Mouse (Mus musculus) cerebellum, adult 8-10 months (tissue): ENCODE data around the gene Haus7.
A peak's percentile ranks its signal among the peaks of the same experiment; 100 is the strongest.
"Not testable (repeated sequence)": the region's sequence is repeated elsewhere in the genome, so short reads cannot be mapped to it uniquely, and the experiment has no call there.

Experiments used
- DNase-seq: peaks from one replicate; pipeline ENCODE4 v3.0.0; 2022

The Haus7 gene

GRCm38 (mm10) chrX:73465483-73466186, 6.8 kb upstream of the Haus7 start:
- DNase-seq: no peak

DNA sequence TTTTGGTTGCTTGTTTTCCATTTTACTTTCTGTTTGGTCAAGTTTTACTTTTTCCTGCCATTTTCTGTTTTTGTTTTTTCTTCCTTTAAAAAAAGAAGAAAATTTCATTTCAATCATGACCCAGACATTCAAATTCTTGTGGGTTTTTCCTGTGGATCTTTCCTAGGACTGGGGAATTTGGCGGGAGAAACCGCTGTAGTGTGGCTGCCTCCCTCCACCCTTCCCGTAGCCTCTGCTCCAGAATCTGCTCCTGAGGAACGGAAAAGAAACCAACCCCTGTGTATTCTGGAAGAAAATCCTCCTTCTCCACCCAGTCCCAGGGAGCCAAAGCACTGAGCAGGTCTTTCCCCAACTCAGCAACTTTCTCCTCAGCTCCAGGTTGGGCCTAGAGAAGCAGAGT, 1.9 kb upstream of the Haus7 start:
- no peak for DNase-seq

DNA sequence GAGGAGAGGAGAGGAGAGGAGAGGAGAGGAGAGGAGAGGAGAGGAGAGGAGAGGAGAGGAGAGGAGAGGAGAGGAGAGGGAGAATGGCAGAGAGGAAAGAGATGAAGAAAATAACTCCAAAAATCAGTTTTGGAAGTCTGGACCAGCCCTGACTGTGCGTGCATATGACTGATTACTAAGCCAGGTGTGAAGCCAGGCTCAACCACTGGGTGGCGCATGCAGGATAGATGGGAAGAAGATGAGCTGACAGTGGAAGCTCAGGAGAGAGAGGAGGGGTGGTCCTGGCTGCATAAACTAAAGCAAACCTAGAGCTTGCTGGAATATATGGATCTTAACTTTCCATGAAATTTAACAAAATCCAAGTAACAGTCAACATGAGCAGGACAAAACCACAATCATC, 6.9 kb downstream of the Haus7 start:
- peak; percentile 70 for DNase-seq

DNA sequence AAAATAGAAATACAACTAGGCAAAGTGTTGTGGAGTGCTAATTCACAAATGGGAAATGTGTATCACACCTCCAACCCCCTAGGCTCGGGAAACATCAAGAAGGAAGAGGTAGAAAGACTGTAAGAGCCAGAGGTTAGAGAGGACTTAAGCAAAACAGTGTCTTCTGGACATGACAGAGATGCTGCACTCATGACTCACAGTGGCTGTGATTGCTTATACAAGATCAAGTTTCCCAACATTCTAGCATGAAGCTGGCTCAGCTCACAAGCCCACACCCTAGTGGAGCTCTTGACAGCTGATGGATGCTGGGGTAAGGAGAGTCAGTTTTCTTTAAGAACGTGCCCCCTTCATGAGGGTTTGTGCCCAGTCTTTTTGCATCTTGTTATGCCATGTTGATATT, 17.4 kb downstream of the Haus7 start:
- no peak for DNase-seq

GRCm38 (mm10) chrX:73435252-73435651, 23.6 kb downstream of the Haus7 start, which contains the start of gene Trex2:
TSS of gene Trex2 (minus strand) at chrX:73435344.
- DNase-seq: no peak

GRCm38 (mm10) chrX:73432850-73433249, 26.0 kb downstream of the Haus7 start:
- DNase-seq: no peak

GRCm38 (mm10) chrX:73430036-73430435, 28.8 kb downstream of the Haus7 start:
- DNase-seq: no peak

GRCm38 (mm10) chrX:73412767-73413166, 46.1 kb downstream of the Haus7 start:
- DNase-seq: no peak

DNA sequence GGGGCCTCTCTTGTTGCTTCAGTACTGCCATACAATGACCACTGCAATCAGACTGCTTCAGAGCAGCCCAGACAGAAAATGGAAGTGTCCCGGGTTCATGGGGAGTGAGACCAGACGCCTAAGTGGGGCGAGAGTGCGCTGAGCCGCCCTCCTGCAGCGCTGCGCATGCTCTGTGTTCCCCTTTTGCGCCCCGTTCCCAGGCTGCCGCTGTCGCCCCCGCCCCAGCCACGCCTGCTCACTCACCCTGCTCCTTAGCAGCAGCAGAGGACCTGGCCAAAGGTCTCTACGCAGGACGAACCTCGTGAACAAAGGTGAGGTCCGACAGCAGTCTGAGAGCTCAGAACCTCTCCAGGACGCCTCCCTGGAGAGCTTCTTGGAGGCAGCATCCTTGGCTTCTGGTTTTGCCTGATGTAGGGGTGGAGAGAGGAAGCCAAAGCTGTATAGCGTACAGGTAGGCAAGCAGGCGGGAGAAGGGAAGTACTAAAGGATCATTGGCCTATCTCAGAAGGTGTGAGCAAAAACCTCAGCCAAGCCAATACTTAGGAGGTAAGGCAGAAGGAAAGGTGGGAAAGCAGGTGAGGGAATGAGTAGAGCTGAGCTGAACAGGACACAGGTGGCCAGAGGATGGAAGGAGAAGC, 47.8 kb downstream of the Haus7 start, which contains the start of gene Zfp92:
Gene Zfp92 (plus strand): TSS at position 217 of the 638 bp plus-strand sequence.
- no peak for DNase-seq

DNA sequence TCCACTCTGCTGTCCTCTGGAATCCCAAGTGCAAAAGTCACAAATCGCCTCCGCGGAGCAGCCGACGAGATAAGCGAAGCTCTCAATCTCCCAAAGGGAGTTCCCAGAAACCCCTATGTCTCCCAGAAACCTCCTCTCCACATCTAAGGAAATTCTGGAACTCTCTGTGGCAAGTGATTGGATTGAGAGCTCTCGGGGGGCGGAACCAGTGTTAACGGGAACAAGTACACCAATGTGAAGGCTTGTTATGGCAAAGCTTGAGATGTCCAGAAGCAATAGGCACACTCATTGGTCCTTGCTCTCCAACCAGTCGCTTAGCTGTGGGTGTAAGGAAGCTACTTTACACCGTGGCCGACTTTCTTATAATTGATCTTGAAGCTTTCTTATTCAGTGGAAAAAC, 57.2 kb downstream of the Haus7 start:
- DNase-seq: no peak

DNA sequence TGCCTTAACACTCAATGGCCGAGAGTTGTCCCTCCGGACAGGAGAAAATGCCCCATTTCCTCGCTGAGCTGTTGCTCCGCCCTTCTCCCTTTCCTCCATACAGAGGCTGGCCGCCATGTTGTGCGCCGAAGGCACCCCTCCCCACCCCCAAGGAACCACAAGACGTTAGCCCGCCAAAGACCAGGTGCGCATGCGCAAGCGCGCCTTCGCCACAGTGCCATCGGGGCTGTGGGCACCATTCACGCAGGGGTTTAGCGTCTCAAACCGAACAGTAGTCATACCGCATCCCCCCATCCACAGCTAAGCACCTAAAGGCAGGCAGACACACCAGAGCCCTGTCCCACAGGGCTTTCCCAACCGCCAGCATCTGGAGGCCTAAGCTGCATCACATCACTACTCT, 57.9 kb downstream of the Haus7 start:
- DNase-seq: no peak

DNA sequence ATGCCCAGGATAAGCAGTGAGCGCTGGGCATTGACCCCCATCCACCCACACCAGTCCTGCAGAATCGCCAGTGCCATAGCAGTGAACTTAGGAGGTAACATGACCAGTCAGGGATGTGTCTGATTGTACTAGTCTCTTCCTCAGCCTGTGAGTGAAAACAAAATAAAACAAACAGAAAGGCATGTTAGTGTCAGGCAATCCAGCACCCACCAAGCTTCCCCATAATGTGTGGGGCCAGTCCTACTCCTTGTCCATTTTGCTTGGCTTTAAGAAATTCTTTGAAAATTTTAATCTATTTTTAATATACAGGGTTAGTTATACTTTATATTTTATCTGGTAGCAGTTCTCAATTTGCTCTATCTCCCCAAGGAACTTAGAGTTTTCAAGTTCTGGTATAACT, 60.2 kb downstream of the Haus7 start, which contains the start of gene Gm18336:
Gene Gm18336 (minus strand): TSS at position 101 of the 400 bp plus-strand sequence.
- DNase-seq: not testable (repeated sequence)

DNA sequence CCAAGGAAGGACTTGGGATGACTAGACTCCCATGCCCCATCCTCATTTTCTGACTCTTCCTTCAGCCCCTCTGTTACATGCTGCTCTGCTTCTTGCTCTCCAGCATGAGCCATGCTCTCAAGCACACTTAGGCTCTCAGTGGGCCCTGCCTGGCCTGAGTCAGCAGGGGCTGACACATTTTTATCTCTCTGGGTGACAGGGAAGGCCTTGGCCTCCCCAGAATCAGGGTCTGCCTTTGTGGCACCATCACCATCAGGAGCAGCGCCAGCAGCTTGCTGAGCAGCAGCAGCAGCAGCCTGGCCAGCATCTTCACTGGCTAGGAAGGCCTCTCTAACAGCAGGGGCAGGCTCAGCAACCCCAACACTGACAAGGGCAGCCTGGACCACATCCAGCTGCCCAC, 62.4 kb downstream of the Haus7 start:
- DNase-seq: no peak

- no peak for DNase-seq
Observed at GRCm38 (mm10) chrX:73391481-73391880, 67.4 kb downstream of the Haus7 start.
